Mouse (Mus musculus) hindbrain, embryonic 14.5 days (tissue): ENCODE measurements around the gene Sema3c. TPM values are rescaled to one million over a fixed set of nuclear protein-coding genes. Genes with fewer than 3 reads are reported as not detected.

Experiments used
- ATAC-seq: fragments of 200-750 bp; cut with Nextera tagmentation; 2 replicates; pipeline ENCODE4 v1.8.0; 2017; ENCODE audit warnings: moderate number of reproducible peaks, mild to moderate bottlenecking, moderate TSS enrichment, moderate library complexity; ENCODE audit not compliant: low FRiP score
- DNase-seq: peaks from one replicate; pipeline ENCODE4 v3.0.0-alpha.2; 2015; ENCODE audit warnings: low spot score
- H3K27ac ChIP-seq: fragments of 300-500 bp; sonication (generic); 2 replicates; pipeline ENCODE4 v1.5.1; 2014; ENCODE audit warnings: mild to moderate bottlenecking, moderate library complexity
- H3K27me3 ChIP-seq: fragments of 300-500 bp; sonication (generic); 2 replicates; pipeline ENCODE4 v1.6.1; 2014; ENCODE audit warnings: mild to moderate bottlenecking, low read length, mixed read lengths; ENCODE audit not compliant: control insufficient read depth, insufficient read depth
- H3K36me3 ChIP-seq: fragments of 300-500 bp; sonication (generic); replicated peaks from 2 replicates; pipeline ENCODE4 v1.6.1; 2014; ENCODE audit not compliant: control insufficient read depth, insufficient read depth
- H3K4me1 ChIP-seq: fragments of 300-500 bp; sonication (generic); replicated peaks from 2 replicates; pipeline ENCODE4 v1.6.1; 2014; ENCODE audit warnings: antibody characterized with exemption, low read length, mixed read lengths; ENCODE audit not compliant: control insufficient read depth, insufficient read depth
- H3K4me2 ChIP-seq: fragments of 300-500 bp; sonication (generic); replicated peaks from 2 replicates; pipeline ENCODE4 v1.6.1; 2014; ENCODE audit warnings: mild to moderate bottlenecking, moderate library complexity
- H3K4me3 ChIP-seq: fragments of 300-500 bp; sonication (generic); replicated peaks from 2 replicates; pipeline ENCODE4 v1.5.1; 2014; ENCODE audit warnings: mild to moderate bottlenecking, low read length
- H3K9ac ChIP-seq: fragments of 300-500 bp; sonication (generic); 2 replicates; pipeline ENCODE4 v1.6.1; 2014
- H3K9me3 ChIP-seq: fragments of 300-500 bp; sonication (generic); 2 replicates; pipeline ENCODE4 v1.6.1; 2016; ENCODE audit warnings: low read length; ENCODE audit not compliant: control insufficient read depth
- WGBS: fragments of 180-500 bp; shearing (Covaris S2); extraction: QIAGEN DNeasy Blood & Tissue Kit; methylation state at CpG from one replicate; pipeline ENCODE4 v1.1.7; 2014; 5-methylcytosine and 5-hydroxymethylcytosine counted together
- polyA plus RNA-seq: library from polyadenylated mRNA; unstranded; fragments of >200 nt; fragmentation: Nextera tagmentation; extraction: Ambion mirVana; gene quantifications from 2 replicates; pipeline ENCODE4 v1.2.1, GENCODE M21; 2014

The Sema3c gene
- polyA plus RNA-seq, 1 experiment from 2014 or later = 22.0 TPM

DNA sequence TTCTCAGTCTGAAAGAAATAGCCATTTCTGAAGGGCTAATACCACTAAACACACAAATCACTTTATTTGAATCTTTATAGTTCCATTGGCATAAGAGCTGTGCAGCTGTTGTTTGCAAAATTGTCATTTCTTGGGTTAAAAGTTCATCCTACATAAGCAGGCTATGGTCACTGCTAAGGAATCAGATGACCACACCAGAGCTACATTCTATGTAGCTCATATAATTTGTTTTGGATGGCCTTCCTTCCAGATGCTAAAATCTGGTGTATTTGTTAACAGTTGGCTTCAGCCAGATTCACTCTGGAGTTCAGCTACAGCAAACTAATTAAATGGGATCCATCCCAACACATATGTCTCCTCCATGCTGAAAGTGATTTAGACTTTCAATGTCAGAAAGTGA lies 172.4 kb downstream of the Sema3c start:
- Histone ChIP-seq H3K27me3 (no peaks in the 10 kb centered on the region), H3K4me3 (no peak overlapping the region), H3K9me3 (no peaks in the 10 kb centered on the region), H3K27ac (no peak overlapping the region), H3K36me3 (no peaks in the 10 kb centered on the region), H3K9ac (no peak overlapping the region), H3K4me1 (no peaks in the 10 kb centered on the region), H3K4me2 (no peak overlapping the region)
- no peak for ATAC-seq
- DNase-seq = no peak

DNA sequence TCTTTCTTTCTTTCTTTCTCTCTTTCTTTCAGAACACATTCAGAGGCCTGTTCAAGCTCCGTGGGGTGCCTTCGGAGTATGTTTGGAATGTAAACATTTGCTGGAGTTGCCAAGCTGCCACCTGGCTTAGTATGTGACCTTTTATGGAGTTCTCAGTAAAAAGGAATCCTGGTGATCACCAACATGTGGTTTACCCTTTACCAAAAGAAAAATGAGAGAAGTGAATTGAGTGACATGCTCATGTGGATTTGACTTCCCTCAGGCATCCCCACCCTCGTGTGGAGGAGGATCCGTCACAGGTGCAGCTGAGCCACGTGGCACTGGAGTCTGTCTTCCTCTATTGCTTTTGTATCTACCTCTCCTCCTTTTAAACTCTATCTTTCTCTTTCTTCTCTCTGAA lies 173.1 kb downstream of the Sema3c start:
- Histone ChIP-seq H3K9ac (no peak overlapping the region), H3K4me3 (no peak overlapping the region), H3K36me3 (no peaks in the 10 kb centered on the region), H3K27me3 (no peaks in the 10 kb centered on the region), H3K4me1 (no peaks in the 10 kb centered on the region), H3K27ac (no peak overlapping the region), H3K9me3 (no peaks in the 10 kb centered on the region), H3K4me2 (no peak overlapping the region)
- ATAC-seq (no peak), DNase-seq (no peak)
- WGBS = 28% methylated on average over 5 of the region's 5 CpGs

- no peak for ATAC-seq
- H3K9me3 ChIP-seq = no peaks in the 10 kb centered on the region
- H3K27ac ChIP-seq = no peak overlapping the region
- H3K36me3 ChIP-seq = no peaks in the 10 kb centered on the region
- no peaks in the 10 kb centered on the region for H3K27me3 ChIP-seq
- H3K4me3 ChIP-seq = no peak overlapping the region
- H3K9ac ChIP-seq = no peak overlapping the region
- DNase-seq = no peak
- no peak overlapping the region for H3K4me2 ChIP-seq
- no peaks in the 10 kb centered on the region for H3K4me1 ChIP-seq
- 80% methylated on average over 3 of the region's 3 CpGs for WGBS
These were observed 174.2 kb downstream of the Sema3c start for GRCm38 (mm10) chr5:17748293-17748692.

DNA sequence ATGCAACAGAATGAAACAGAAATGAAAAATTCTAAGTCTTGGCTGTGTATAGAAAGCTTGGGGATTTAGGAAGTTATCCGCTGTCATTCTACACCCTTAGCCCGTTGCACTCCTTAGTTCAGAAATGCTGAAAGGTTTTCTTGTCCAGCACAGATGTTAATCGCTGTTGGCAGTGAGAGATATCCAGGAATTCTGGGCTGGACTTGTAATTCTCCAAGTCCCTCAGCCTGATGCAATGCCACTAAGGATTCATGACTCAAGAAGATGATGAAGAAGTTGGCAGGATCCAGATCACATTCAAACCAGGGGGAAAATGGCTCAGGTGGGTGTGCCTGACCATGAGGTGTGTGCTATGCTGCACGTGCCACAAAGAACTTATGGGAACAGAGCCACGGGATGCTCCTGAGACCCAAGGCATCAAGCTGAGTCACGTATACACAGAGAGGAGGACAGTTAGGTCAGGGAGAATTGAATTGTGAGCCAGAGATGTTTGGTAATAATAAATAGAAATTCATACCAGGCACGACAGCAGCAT lies 179.5 kb downstream of the Sema3c start:
- Histone ChIP-seq H3K36me3 (no peaks in the 10 kb centered on the region), H3K27me3 (no peaks in the 10 kb centered on the region), H3K4me3 (no peak overlapping the region), H3K27ac (no peak overlapping the region), H3K9me3 (no peaks in the 10 kb centered on the region), H3K4me2 (no peak overlapping the region), H3K4me1 (no peaks in the 10 kb centered on the region), H3K9ac (no peak overlapping the region)
- WGBS = 85% methylated on average over 7 of the region's 7 CpGs
- DNase-seq (no peak), ATAC-seq (no peak)

DNA sequence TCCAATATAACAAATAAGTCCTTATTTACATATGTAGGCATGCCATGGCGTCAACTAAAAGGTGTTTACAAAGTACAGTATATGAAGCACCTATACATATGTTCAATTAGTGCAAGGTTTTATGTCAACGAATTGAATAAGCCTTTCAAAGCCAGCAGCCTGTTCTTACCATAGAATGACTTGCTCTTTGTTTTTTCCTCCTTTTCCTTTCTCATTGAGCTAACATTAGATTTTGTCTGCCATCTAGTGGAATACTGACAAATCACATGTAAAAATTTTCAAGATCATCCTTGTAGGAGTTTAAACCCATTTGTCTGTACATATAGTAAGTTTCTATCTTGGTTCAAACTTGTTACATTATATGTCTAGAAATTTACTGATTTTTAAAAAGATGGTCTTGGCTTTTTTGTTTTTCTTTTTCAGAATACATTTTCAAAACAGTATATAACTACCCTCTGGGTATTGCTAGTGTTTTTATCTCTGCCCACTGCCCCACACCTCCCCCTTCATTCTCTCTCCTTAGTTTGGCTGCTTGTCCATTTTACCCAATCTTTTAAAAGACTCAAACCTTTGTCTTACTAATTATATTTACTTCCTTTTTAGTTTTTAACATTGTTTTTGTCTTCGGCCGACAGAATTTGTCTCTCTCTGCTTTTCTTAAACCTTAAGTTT lies 192.1 kb downstream of the Sema3c start:
- no peaks in the 10 kb centered on the region for H3K9me3 ChIP-seq
- ATAC-seq = peak; percentile 69
- H3K4me3 ChIP-seq = no peak overlapping the region
- H3K4me2 ChIP-seq = no peak overlapping the region
- no peaks in the 10 kb centered on the region for H3K36me3 ChIP-seq
- no peaks in the 10 kb centered on the region for H3K4me1 ChIP-seq
- H3K9ac ChIP-seq = no peak overlapping the region
- peak; percentile 83 for DNase-seq
- no peak overlapping the region for H3K27ac ChIP-seq
- H3K27me3 ChIP-seq = no peaks in the 10 kb centered on the region
- 61% methylated on average over 4 of the region's 4 CpGs for WGBS

GRCm38 (mm10) chr5:17770328-17770727 lies 196.2 kb downstream of the Sema3c start:
- no peaks in the 10 kb centered on the region for H3K27me3 ChIP-seq
- H3K4me3 ChIP-seq = no peak overlapping the region
- H3K4me2 ChIP-seq = no peak overlapping the region
- DNase-seq (no peak), ATAC-seq (no peak)
- H3K4me1 ChIP-seq = no peaks in the 10 kb centered on the region
- no peak overlapping the region for H3K9ac ChIP-seq
- WGBS = 99% methylated on average over 2 of the region's 2 CpGs
- H3K27ac ChIP-seq = no peak overlapping the region
- no peaks in the 10 kb centered on the region for H3K9me3 ChIP-seq
- no peaks in the 10 kb centered on the region for H3K36me3 ChIP-seq

DNA sequence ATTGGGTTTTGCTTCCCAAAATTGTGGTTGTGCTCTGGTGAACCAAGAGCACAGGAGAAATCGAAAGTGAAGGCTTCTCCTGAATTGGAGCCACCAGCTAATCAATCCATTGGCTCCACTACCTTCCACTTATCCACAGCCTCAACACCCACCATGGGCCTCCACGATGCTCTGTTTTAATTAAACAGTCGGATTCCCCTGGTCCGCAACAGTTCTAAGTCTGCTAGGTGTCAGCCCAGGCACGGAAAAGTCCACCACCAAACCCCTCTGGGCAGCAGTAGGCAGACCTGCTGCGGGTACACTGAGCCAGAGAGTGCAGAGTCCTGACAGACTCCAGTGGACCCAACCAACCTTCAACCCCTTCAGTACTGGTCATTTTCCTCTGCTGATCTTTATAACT lies 202.5 kb downstream of the Sema3c start:
- Histone ChIP-seq H3K4me3 (no peak overlapping the region), H3K4me2 (no peak overlapping the region), H3K36me3 (no peaks in the 10 kb centered on the region), H3K9ac (no peak overlapping the region), H3K4me1 (no peaks in the 10 kb centered on the region), H3K27me3 (no peaks in the 10 kb centered on the region), H3K27ac (no peak overlapping the region), H3K9me3 (no peaks in the 10 kb centered on the region)
- WGBS = 92% methylated on average over 6 of the region's 6 CpGs
- DNase-seq (peak; percentile 70), ATAC-seq (no peak)

Other genes with a start within 250 kb of the Sema3c start
- not detected in 2 replicates for gene Speer4f2, start 201.1 kb upstream of the Sema3c start, polyA plus RNA-seq
- not detected in 2 replicates for gene Speer4f1, start 98.2 kb upstream of the Sema3c start, polyA plus RNA-seq